Mouse (Mus musculus): ENCODE measurements at regions not wholly inside any gene's neighbourhood (a gene's known extent, or its start where the extent isn't known, plus 50 kb on each side); places are given as distances from the start of the nearest gene placed in this dataset.
A peak's percentile ranks its signal among the peaks of the same experiment; 100 is the strongest.

DNA sequence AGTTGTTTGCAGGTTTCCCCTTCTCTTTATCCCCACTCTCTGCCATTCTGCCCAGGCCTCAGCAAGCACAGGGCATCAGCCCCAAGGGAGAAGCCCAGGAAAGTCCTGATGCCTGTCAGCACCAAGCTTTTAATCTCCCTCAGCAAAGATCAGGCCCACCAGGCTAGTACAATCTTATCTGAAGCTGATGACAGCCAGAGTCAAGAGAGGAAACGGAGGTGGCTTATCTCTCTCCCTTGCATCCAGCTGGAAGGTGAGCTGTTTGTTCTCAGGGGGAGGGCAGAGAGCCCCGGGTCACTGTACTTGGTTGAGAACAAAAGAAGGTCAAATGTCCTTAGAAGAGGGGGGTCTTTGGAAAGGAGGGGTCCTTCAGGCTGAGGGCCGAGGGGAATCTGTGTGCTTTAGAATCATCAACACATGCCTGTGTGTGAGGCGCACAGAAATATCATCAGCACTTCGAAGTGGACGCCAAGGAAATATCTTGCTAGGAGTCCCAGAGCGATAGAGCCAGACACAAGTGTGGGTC, 246.8 kb downstream of the Rybp start:
- no peak for DNase-seq

- DNase-seq: peak; percentile 93
Observed at GRCm38 (mm10) chr6:100032701-100033100, 254.6 kb downstream of the Rybp start.

DNA sequence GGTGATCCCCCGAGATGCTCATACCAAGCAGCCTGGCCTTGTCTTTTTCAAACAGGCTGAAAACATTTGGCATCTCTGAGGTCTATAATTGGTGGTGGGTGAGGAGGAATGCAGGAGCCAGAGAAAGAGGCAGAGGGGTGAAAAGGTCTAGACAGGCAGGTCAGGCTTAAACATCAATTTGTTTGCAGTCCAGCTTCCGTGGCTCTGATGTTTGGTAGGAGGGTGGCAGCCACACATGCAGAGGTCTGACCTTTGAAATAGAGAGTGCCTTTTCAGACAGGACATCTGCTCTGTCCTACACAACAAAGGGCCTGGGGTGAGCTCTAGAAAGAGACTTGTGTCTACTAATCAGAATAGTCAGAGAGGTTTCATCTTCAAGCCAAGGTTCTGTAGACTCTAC, 256.8 kb downstream of the Rybp start:
- DNase-seq: no peak

- DNase-seq: no peak
Observed at GRCm38 (mm10) chr6:100030010-100030409, 257.3 kb downstream of the Rybp start.

DNA sequence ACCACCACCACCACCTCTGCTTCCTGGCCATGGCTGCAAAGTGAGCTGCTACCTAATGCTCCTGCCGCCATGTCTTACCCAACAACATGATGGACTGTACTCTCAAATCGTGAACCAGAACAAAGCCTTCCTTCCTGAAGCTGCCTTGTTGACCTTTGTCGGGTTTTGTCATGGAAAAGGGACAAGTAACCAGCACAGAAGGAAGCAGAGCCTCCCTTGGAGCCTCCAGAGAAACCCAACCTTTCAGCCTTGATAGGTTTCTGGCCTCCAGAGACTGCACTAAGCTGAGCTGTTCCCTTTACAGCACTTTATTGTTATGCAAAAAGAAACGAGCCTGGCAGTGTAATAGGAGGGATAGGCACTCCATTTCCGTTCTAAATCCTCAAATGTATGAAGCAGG, 259.8 kb downstream of the Rybp start:
- no peak for DNase-seq

DNA sequence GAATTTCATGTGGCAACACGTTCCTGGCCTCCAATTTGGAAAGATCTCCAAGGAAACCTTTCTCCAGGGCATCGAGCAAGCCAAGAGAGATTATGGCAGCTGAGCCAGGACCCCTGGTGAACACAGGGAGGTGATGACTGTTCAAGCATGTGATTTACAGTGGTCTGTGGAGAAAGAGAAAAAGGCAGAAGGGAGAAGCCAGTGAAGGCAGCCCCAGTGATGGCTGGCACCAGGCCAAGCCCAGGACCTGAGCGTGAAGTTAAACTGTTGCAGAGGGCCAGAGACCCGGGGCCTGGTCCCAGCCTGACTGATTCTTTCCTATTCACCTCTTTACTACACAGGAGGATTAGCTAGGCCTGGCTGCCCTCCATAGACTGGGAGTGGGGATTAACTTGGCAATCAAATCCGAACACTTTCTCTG, 261.7 kb downstream of the Rybp start:
- no peak for DNase-seq

DNA sequence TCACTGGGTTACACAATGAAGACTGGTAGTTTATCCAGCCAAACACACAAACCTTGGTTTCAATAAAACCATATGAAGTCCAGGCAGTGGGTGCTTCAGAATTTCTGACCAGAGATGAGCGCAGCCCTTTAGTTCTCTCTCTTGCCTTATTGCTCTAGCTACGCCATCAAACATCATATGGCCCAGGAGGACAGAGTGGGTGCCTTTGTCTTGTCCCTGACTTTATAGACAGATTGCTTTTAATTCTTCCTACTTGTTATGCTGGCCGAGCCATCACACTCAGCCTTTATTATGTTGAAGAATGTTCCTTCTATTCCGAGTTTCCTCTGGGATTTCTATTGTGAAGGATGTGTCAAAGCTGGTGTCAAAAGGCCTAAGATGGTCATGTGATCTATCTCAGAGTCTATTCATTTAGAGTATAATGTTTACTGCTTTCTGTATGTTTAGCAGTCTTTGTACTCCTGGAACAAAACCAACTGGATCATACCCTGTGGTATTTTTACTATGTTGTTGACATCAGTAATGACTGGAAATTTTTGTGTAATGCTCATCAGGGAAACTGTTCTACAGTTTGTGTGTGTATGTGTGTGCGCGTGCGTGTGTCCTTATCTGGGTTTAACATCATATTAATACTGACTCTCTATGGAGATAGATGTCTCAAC, 263.7 kb downstream of the Rybp start:
- DNase-seq: no peak

- no peak for DNase-seq
Observed at GRCm38 (mm10) chr6:100019016-100019415, 268.3 kb downstream of the Rybp start.

DNA sequence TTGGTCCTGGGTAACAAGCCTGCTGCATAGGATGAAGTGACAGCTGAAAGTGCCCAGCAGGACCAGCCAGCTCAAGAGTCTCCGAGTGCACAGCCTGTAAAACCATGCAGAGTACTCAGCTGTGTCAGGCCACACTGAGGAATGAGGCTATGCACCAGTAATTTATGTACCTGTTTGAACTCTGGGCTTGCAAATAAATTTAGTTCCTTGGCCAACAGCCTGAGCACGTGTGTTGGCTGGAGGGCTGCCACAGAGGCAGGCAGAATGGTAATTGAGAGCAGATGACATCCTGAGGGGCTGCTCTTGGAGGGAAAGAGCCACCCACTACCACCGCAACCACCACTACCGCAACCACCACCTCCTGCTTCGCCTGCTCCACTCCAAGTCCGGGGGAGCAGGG, 273.3 kb downstream of the Rybp start:
- DNase-seq: no peak

GRCm38 (mm10) chr6:100011520-100012062, 275.7 kb downstream of the Rybp start:
- DNase-seq: no peak

GRCm38 (mm10) chr6:100010954-100011481, 276.3 kb downstream of the Rybp start:
- DNase-seq: no peak

DNA sequence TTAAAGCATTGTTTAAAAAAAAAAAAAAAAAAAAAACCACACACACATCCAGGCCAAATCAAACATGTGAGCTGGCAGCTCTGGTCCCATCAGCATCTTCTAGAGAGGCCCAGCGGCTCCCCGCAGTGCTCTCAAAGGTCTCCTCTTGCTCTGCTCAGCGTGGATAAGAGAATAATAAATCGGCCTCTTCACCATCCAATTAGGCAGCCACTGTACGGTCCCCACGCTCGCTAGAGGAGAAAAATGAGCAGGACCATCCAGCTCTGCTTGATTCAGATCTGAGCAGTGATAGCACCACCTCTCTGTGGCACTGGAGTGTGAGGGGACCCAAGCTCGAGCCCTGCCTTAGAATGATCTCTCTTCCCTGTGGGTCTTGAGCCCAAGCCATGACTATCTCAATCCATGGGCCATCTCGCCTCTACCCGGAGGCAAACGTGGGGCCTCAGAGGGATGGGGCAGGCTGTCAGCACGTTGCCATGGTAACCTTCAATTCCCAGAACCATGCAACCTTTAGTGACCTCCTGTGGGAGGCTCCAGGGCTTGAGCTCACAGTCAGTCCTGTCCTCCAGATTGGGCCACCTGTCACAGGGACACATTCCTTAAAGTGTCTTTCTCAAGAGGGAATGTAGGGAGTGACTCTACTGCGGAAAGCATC, 273.6 kb upstream of the Prok2 start:
- no peak for DNase-seq

DNA sequence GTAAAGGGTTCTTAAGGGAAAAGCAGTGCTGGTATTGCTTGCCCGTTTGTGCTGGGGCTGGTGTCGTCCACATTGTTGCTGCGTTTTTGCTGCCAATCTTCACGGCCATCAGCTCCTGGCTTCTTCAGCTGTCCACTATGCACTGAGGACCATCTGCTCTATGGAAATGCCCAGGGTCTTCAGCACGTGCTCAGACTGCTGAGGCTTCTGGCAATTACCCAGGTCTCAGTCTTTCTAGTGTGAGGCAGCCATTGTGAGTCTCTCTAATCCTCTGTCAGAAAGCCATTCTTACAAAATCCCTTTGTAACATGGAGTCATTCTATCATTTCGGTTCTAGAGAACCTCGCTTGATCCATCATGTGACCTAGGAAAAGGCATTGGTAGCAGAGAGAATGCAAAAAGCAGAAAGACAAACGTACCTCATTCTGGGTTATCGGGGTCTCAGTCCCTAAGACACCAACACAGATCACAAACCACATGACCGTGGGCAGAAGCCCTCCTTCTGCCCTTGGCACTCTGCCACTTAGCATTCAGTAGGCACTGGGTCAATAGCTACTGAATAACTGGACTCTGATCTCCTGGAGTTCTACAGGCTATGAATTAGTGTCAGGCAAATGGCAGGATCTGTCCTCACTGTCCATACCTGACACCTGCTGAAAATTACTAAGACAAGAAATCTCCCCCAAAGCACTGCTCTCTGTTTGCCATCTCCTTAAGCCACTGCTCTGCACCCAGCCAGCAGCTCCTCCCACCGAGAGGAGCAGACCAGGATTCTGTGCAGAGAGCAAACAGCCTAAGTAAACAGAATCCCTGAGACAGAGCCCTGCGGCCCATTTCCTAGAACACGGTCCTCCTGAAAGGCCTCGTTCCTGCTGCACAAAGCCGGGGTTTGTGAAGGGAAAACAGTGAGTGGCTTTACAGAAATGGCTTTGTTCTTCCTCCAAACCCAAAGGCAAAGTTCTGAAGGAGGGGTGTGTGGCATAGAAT, 270.1 kb upstream of the Prok2 start:
- DNase-seq: no peak

DNA sequence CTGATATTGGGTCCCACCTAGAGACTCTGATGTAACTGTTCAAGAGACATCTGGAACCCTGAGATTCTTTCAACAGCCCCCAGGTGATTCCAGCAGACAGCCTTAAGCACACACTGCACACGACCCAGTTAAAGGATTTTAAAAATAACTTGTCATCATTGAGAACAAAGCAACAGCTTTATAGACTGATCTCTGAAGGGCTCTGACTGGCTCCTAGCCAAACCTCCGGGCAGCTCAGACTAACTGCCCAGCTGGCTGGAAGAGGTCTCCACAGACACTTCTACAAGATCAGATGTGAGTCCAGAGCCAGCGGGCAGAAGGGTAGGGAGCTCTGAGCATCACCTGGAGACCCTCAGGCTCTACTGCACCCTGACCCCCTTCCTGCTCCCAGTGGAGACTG, 267.8 kb upstream of the Prok2 start:
- DNase-seq: no peak

DNA sequence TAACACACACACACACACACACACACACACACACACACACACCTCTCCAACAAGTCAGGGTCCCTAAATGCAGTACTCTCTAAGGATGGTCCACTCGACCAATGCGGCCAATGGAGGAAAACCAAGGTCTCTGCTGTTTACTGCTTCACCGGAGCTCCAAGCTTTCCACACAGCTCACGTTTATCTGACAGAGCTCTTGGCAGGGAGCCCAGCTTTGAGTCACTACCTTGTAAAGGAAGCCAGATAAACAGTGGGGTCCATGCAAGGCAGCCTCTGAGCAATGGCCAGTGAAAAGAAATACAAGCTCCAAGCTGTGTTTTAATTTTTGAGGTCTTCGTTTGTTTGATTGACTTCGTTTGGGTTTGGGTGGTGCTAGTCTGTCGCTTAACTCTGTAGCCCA, 264.9 kb upstream of the Prok2 start:
- peak; percentile 79 for DNase-seq

DNA sequence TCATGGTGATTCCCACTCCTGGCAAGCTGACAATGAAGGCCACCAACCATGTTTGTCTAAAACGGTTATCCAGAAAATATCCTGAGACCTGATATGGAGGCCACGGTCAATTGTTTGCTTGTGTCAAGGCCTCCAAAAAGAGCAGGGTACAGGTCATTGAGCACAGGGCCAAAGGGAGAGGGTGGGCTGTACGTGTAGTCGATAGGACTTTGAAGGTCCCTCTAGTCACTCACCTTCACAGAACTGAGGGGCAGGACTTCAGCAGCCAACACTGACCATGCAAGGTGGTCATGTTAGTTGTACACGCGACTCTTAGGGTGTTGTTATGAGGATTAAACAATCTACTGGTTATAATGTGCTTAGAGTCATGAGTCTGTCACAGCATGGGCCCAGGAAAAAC, 264.4 kb upstream of the Prok2 start:
- no peak for DNase-seq

DNA sequence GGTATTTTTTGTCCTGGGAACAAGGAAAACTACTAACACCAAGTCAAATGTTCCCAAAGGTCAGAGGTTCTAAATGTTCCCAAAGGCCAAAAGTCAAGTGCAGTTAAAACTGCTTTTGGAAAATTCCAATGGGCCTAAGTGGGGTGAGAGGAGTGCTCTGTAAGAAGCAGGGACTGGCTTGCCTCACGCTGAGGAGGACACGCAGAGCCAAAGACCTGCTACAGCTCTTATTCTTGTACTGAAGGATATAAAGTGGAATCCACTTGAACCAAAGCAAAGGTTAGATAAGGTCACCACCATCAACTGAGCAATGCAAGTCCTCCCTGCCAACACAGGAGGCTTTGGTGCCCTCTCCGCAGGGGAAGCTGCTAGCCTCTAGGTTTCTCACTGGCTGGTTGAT, 260.3 kb upstream of the Prok2 start:
- DNase-seq: no peak

- no peak for DNase-seq
Observed at GRCm38 (mm10) chr6:99985322-99985721, 259.1 kb upstream of the Prok2 start.

DNA sequence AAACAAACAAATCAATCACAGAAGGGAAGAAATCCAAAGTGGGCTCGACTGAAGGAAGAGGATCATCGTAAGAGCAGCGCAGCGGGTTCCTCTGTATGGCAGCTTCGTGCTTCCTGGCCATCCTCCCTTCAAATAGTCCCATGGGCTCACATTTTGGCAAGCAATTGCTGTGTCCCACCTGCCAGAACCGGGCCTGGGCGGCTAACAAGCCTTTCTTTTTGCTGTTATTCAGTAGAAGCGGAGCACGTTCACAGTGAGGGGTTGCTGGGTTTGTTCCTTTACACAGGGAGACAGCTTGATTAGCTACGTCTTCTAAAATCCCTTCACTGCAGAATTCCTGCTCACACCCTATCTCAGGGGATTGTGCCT, 258.6 kb upstream of the Prok2 start:
- DNase-seq: no peak

DNA sequence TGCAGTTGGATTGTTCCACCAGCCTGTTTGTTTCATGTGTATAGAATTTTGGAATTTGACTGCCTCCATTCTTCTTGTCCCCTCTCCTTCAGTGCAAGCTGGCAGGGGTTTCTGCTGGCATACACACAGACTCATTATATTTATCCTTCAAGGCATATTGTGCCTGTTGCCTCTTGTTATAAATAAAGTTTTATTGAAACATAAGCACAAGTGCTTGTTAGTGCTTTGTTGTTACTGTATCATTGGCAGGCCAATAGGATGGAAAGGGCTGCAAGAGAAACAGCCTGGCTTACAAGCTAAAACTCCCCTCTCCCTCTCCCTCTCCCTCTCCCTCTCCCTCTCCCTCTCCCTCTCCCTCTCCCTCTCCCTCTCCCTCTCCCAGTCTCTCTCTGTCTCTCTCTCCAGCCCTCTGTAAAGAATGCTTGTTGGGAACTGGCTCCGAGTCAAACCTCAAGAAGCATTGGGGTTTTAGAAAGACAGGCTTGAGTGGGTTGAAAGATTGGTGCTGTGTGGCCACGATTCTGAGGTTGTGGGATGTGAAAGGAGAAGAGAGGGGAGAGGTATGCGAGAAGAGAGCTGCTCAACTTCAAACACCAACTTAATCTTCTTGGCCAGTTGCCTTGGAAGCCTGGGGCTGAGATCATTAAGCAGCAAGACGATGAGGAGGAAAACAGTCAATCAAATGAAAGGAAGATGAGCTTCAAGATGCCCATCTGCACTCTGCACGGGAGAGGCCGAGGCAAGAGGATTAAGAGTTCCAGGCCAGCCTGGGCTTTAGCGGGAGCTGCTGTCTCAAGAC, 258.1 kb upstream of the Prok2 start:
- DNase-seq: no peak

DNA sequence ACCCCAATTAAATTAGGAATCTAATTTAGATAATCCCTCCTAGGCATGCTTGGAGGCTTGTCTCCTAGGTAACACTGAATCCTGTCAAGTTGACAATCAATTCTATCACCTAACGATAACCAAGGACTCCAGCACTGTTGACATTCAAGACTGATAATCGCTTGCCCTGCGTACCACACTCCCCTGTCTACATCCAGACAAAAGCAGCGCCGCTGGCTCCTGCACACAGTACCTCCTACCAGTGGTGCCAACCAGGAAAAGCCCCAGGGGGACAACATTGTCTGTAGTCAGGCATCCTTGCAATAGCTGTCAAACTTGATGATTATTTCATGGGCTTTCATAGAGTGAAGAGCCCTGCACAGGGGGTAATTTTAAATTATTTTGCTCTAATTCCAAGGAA, 253.4 kb upstream of the Prok2 start:
- no peak for DNase-seq

DNA sequence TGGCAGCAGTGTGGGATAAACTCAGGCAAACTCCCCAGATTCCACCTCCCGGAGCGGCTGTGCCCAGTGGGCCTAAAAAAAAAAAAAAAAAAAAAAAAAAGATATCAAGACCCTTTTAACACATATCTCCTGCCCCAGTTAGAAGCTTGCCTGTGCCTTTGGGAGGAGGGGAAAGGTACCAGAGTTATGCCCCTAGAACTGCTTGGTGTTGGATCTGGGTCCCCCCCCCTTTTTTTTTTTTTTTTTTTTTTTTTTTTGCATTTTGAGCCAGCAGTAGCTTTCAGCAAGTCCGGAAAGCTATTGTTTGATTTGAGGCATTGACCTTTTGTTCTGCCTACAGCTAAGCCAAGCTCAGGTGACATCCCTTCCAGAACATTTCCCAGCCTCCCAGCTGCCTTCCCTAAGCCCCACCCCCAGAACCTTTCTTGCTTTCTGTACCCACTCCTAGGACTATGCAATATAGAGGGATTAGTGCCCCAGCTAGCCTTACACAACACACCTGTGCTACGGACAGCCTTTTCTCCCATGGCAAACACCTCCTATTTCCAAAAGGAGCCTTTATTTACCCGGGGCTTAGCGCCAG, 252.1 kb upstream of the Prok2 start:
- DNase-seq: no peak

Data from cerebellum, adult 9-10 months (tissue).